Mouse (Mus musculus) ovary, postnatal 36 days (tissue): Measurements from ENCODE around the gene Atp2b2.
A peak's percentile ranks its signal among the peaks of the same experiment; 100 is the strongest.

Source experiments
- DNase-seq: peaks from one replicate; pipeline ENCODE4 v3.0.0; 2022; ENCODE audit warnings: low spot score, mixed read lengths

The Atp2b2 gene

GRCm38 (mm10) chr6:114042332-114042731 lies at the start of gene Atp2b2:
Gene Atp2b2 (minus strand): TSS chr6:114042613.
- DNase-seq: no peak

DNA sequence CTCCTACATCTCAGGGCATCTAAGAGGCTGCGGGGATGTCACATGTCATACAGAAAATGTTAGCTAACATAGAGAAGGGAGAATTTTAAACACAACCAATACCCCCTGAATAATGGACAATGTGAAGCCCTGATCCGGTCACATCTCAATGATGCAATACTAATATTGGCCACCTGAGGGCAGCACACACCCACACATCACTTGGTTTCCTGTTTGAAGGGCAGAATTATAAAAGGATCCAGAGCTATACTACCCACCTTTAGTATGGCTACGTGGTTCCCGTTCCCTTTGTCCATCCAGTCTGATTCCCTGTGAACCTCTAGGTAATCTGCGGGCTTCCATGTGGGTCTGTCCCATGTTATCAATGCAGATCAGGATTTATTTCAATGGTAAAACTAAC lies 47.2 kb upstream of the Atp2b2 start:
- DNase-seq: peak; percentile 18

- peak; percentile 29 for DNase-seq
These were observed 44.7 kb upstream of the Atp2b2 start for GRCm38 (mm10) chr6:114087106-114087505.

GRCm38 (mm10) chr6:114078556-114078955 lies 36.1 kb upstream of the Atp2b2 start:
- no peak for DNase-seq

DNA sequence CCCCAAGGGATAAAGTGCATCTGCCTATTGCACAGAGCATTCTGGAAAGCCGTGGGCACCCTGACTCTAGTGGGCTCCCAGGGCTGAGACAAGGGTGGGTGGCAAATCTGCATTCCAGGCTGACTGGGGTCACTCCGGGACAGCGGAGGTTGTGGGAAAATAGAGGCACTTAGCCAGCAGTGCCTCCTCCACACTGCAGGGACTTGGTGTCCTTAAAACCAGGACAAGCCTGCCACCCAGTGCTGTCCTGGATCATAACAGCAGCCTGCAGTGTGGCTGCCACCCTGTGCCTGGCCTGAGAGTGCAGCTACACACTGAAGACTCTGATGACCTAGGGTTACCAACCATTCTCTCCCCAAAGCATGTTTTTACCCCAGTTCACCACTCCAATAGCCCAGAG lies 34.1 kb upstream of the Atp2b2 start:
- peak; percentile 16 for DNase-seq

- DNase-seq: no peak
These were observed 33.6 kb upstream of the Atp2b2 start for GRCm38 (mm10) chr6:114076061-114076460.

DNA sequence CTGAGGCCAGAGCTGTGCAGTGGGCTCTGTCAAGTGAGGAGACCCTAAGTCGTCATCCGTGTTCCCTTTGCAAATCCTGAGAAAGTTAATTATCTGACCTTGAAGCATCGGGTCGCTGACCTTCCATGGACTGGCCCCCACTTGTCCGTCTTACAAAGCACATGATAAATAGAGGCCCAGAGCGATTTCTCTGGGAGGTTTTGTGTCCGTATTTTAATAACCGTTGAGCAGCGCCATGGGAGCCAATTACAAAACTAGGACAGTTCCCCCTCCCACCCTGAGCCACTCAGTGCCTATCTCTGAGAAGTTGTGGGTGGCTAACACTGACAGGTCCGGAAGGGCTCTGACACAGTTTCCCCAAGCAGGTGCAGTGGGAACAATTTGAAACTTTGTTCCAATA lies 32.5 kb upstream of the Atp2b2 start:
- DNase-seq: no peak

GRCm38 (mm10) chr6:114074256-114074655 lies 31.8 kb upstream of the Atp2b2 start:
- no peak for DNase-seq

- DNase-seq: peak; percentile 26
These were observed 29.2 kb upstream of the Atp2b2 start for GRCm38 (mm10) chr6:114071564-114071963.

- no peak for DNase-seq
These were observed 20.7 kb upstream of the Atp2b2 start for GRCm38 (mm10) chr6:114063100-114063499.

DNA sequence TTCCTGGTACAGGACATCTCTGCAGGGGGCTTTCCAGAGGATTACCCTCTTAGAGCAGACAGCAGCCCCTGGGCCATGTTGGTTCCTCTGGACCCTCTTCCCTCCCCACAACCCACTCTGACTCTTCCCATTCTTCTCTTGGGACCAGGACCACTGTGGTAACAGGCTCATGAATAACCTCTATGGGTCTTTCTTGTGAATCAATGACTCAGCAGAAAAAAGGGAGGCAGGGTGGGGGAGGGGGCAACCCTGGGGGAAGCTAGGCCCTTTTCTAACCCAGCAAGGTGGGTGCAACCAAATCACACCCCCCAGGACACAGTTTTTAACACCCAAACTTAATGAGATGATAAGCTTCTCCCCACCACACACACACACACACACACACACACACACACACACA lies 20.3 kb upstream of the Atp2b2 start:
- DNase-seq: no peak

DNA sequence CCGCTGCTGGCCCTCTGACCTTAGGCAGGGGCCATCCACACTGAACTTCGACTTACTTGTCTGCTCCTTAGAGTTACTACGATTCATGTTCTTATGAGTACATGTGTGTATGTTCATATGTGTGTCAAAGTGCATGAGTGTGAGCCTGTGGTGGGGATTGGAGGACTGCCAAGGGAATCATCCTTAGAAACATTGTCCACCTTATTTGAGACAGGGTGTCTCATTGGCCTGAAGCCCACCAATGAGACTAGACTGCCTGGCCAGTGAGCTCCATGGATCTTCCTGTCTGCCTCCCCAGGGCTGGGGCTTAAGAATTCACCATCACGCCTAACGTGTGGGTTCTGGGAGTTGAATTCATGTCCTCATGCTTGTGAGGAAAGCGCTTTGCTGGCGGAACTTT lies 16.8 kb upstream of the Atp2b2 start:
- no peak for DNase-seq

GRCm38 (mm10) chr6:114058030-114058808 lies 15.8 kb upstream of the Atp2b2 start:
- DNase-seq: no peak

GRCm38 (mm10) chr6:114055311-114055710 lies 12.9 kb upstream of the Atp2b2 start:
- DNase-seq: no peak

- DNase-seq: no peak
These were observed 2.5 kb upstream of the Atp2b2 start for GRCm38 (mm10) chr6:114044962-114045361.

- DNase-seq: no peak
These were observed 423 bp upstream of the Atp2b2 start for GRCm38 (mm10) chr6:114042836-114043235.

DNA sequence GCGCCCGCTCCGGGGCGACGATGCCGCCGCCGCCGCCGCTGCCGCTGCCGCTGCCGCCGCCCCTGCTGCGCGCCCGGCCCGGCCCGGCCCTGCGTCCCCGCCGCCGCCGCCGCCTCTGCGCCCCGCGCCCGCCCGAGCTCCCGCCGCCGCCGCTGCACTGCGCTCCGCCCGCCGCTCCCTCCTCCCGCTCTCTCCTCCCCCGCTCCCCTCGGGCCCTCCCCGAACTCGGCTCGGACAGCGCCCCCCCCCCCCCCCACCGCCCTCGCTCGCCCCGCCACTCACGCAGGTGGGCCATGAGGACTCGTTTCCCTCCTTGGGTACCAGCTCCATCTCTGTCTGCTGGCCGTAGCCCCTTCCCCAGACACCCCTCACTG lies 515 bp downstream of the Atp2b2 start:
- DNase-seq: peak; percentile 9

DNA sequence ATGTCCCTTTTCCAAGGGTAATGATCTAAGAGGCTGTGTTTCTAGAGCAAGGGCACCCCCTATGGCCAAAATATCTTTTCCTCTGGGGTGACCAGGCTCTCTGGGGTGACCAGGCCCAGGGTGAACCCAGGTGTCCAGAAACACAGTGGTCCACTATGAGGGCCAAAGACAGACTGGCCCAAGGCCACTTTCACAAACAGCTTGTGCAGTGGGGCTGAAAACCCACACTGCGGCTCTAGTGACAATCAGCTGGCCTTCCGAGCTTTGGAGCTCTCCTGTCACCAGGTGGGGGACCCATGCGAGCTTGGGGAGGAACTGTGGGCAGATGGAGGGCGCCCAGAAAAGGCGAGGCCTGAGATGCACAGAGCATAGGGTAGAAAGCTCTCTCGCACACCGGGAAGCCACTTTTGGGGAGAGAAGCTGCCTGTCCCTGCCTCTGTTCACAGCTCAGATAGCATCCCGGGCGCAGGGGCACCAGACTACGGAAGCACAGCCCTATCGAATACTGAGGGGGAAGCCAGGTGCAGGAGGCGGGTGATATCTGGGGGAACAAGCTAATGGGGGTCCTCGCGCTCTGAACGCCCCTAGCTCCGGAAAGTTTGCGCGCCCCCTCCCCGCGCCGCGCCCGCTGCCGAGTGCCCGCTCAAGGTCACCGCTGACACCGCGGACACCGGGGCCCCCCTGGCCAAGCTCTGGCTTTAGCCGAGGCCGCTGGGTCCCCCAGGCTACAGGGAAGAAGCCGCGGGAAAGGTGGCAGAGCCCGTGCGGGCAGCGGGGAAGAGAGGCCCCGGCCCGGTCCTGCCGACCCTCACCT lies 1.1 kb downstream of the Atp2b2 start:
- DNase-seq: peak; percentile 7

GRCm38 (mm10) chr6:114035704-114036103 lies 6.7 kb downstream of the Atp2b2 start:
- no peak for DNase-seq

- DNase-seq: no peak
These were observed 9.6 kb downstream of the Atp2b2 start for GRCm38 (mm10) chr6:114032822-114033221.

DNA sequence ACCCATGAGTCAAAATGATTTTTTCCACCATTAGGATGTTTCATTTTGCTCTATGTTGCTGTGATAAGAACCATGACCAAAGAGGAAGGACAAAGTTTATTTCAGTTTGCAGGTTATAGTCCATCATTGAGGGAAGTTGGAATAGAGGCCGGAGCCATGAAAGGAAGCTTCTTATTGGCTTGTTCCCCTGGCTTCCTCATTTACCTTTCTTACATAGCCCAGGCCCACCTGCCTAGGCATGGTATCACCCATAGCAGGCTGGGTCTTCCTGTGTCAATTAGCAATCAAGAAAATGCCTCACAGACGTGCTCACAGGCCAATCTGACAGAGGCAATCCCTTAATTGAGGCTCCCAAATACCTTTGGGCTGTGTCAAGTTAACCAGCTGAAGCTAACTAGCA lies 18.6 kb downstream of the Atp2b2 start:
- DNase-seq: no peak

DNA sequence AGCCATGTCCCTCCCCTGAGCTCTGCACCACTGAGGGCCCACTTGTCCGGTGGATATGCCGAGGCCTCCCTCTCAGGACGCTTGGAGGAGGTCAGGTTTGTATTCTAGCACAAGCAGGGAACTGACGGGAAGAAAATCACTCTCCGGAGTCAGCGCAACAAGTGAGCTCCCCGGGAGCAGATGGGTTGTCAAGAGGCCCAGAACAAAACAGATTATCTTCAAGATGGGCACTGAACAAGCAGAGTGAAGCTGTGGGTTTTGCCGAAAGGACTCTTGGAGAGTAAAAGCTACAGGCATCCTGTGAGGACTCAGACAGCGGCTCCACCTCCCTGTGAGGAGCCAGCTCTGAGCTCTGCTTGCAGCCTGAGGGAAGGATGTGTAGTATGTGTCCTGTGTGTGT lies 20.3 kb downstream of the Atp2b2 start:
- DNase-seq: no peak

DNA sequence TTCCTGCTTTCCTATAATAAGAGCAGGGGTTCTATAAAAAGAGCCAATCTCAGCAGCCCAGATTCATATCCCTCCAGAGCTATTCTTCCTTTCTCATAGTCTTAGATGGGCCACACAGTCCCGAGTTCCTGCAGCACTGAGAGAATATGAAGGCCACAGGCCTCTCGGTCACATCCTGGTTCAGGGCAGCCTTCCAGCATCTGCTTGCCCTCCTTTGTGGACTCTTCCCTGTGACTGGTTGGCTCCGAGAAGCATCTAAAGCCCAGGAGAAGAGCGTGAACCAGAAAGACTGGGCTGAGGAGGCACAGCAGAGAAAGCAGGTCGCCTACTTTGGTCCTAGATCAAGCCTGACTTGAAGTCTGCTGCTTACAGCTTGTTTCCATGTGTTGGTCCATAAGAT lies 28.6 kb downstream of the Atp2b2 start:
- DNase-seq: no peak
